Mouse (Mus musculus): ENCODE measurements around the gene Dock9. TPM values are rescaled to one million over a fixed set of nuclear protein-coding genes. Genes with fewer than 3 reads are reported as not detected.
"Not testable (repeated sequence)": the region's sequence is repeated elsewhere in the genome, so short reads cannot be mapped to it uniquely, and the experiment has no call there.

The Dock9 gene
- polyA plus RNA-seq, 1 experiment from 2014 or later: 5.4 TPM

DNA sequence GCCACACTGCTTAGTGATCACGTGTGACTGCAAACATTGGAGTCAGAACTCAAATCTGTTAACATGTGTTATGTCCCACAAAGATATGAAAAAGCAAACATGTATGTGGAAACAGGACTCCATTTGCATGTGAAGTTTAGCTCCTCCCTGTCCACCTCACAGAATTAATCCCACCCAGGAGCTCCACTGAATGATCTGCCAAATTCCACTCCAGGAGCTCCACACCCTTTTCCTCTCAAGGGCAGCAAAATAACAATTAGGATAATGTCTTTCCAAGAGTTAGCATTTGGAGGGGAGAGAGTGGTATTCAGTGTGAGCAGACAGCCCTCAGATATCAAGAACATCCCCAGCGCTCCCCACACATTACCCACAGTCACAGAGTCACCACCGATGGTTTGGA lies 102.9 kb downstream of the Dock9 start:
- ATAC-seq (ENCODE audit: low FRiP score, low read depth): no peak
- no peak overlapping the region for H3K27ac ChIP-seq
- no peak overlapping the region for H3K9ac ChIP-seq
- H3K36me3 ChIP-seq: no peaks in the 10 kb centered on the region
- H3K27me3 ChIP-seq: peaks cover 11% of the 10 kb centered on the region; the same call in 1 of the 2 replicates
- no peak overlapping the region for H3K4me3 ChIP-seq
- H3K4me1 ChIP-seq: peaks cover 35% of the 10 kb centered on the region
- WGBS: 81% methylated on average over 3 of the region's 3 CpGs
- H3K4me2 ChIP-seq (replicated peaks): no peak overlapping the region
- H3K9me3 ChIP-seq: no peaks in the 10 kb centered on the region

DNA sequence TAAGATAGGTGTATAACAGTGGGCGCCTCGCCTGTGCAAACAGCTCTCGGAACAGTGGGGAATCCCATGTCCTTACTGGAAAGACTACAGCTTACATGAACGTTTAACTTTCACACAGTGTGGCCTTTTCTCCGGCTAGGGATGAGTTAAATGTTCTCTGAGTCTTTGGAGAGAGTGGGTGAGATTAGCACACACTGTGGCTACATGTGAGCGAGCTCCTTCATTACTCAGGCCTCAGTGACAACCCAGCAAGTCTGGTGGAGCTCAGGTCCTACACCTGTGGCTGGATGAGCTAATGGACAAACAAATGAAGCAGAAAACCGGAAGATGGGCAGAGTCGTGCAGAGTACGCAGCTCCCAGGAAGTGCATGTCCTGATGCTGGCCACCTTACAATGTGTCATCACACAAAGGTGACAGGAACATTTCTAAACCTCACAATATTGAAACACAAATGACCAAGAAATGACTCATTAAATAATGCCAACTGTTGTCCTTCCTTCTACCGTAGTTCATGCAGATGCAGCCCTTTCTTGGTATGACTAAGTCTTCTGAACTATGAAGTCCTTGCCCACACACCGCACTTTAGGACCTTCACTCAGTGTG lies 103.5 kb downstream of the Dock9 start:
- H3K9ac ChIP-seq: no peak overlapping the region
- no peak for ATAC-seq (ENCODE audit: low FRiP score, low read depth)
- WGBS: 88% methylated on average over 11 of the region's 11 CpGs
- peaks cover 11% of the 10 kb centered on the region; the same call in 1 of the 2 replicates for H3K27me3 ChIP-seq
- H3K9me3 ChIP-seq: no peaks in the 10 kb centered on the region
- no peak overlapping the region for H3K27ac ChIP-seq
- no peak overlapping the region for H3K4me2 ChIP-seq (replicated peaks)
- H3K36me3 ChIP-seq: no peaks in the 10 kb centered on the region
- peaks cover 35% of the 10 kb centered on the region for H3K4me1 ChIP-seq
- H3K4me3 ChIP-seq: no peak overlapping the region

DNA sequence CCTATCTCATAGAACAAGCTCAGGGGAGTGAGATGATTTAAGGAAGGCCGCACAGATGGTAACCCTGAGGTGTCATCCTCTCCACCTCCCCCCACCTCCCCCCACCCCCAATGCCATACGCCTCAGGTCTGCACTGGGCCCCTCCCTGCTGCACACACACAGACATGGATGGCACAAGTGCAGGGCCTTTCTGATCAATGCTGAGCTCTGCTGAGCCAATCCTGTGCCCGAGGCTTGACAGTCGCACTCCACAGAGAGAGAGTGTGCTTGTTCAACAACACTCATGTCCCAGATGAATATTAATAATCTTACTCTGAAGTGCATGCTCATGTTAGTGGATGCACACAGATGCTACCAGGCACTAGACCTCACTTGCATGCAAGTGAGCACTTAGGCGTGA lies 108.0 kb downstream of the Dock9 start:
- H3K27ac ChIP-seq; H3K9ac ChIP-seq; H3K4me2 ChIP-seq (replicated peaks); H3K36me3 ChIP-seq; ATAC-seq (ENCODE audit: low FRiP score, low read depth); H3K4me3 ChIP-seq; H3K27me3 ChIP-seq; H3K9me3 ChIP-seq: not testable (repeated sequence)
- 60% methylated on average over 4 of the region's 5 CpGs for WGBS
- peaks cover 15% of the 10 kb centered on the region for H3K4me1 ChIP-seq

DNA sequence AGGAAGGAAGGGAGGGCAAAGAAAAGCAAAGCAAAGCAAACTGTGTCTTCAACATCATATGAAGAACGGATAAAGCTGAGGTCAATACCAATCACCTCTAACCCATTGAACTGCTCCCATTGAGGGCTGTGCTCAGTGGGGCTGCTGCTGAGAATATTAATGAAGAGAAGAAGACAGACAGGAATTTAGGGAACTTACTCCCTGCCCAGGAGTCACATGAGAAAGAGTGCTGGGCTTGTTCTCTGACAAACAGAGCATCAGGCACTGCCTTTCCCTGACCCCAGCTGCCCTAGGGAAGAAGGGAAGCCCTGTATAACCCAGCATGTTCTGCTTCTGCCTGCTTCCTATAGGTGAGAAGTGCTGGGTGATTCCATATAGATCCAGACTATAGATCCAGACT lies 109.5 kb downstream of the Dock9 start:
- H3K27ac ChIP-seq: no peak overlapping the region
- H3K27me3 ChIP-seq: no peaks in the 10 kb centered on the region
- no peak overlapping the region for H3K4me2 ChIP-seq (replicated peaks)
- no peak overlapping the region for H3K4me3 ChIP-seq
- WGBS: 54% methylated on average over 1 of the region's 1 CpGs
- no peaks in the 10 kb centered on the region for H3K36me3 ChIP-seq
- no peaks in the 10 kb centered on the region for H3K9me3 ChIP-seq
- ATAC-seq (ENCODE audit: low FRiP score, low read depth): no peak
- no peak overlapping the region for H3K9ac ChIP-seq
- H3K4me1 ChIP-seq: peaks cover 15% of the 10 kb centered on the region

DNA sequence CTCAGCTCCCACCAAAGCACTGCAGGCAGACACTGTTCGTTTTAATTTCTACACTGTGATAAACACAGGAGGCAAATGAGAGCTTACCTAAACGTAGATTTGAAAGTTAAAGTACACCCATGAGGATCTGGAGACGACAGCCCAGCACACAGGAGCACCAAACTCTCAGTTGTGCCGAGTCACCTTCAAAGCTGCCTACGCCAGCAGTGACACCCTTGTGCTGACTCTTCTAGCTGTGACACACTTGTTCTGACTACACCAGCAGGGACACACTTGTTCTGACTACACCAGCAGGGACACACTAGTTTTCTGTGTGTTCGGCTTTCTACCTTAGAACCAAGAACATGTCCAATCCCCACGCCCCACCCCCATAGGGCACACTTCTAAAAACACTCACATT lies 110.4 kb downstream of the Dock9 start:
- H3K27me3 ChIP-seq: no peaks in the 10 kb centered on the region
- no peak overlapping the region for H3K27ac ChIP-seq
- no peaks in the 10 kb centered on the region for H3K9me3 ChIP-seq
- H3K4me2 ChIP-seq (replicated peaks): no peak overlapping the region
- H3K36me3 ChIP-seq: no peaks in the 10 kb centered on the region
- no peak overlapping the region for H3K9ac ChIP-seq
- H3K4me3 ChIP-seq: no peak overlapping the region
- no peak for ATAC-seq (ENCODE audit: low FRiP score, low read depth)
- peaks cover 15% of the 10 kb centered on the region for H3K4me1 ChIP-seq
- WGBS: 74% methylated on average over 7 of the region's 7 CpGs

DNA sequence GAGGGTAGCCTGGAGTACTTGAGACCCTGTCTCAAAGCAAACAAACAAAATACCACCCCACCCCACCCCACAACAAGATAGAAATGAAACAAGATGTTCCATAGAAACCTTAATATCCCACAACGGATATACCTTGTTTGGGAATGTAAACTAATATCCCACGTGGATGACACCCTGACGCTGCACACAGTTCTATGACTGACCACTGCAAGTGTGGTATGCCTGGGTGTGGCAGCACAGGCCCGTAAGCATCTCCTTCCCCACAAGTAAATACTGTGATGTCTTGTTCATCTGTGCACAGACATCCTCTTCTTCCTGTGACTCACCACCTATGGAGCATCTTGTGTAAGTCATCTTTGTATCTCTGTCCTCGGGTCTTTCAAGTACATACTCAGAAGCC lies 118.7 kb downstream of the Dock9 start:
- Histone ChIP-seq H3K4me2 (replicated peaks) (no peak overlapping the region), H3K4me3 (no peak overlapping the region), H3K9ac (no peak overlapping the region), H3K27ac (no peak overlapping the region), H3K36me3 (no peaks in the 10 kb centered on the region), H3K4me1 (peaks cover 42% of the 10 kb centered on the region), H3K9me3 (no peaks in the 10 kb centered on the region), H3K27me3 (no peaks in the 10 kb centered on the region)
- ATAC-seq (ENCODE audit: low FRiP score, low read depth): no peak
- 83% methylated on average over 5 of the region's 5 CpGs for WGBS

DNA sequence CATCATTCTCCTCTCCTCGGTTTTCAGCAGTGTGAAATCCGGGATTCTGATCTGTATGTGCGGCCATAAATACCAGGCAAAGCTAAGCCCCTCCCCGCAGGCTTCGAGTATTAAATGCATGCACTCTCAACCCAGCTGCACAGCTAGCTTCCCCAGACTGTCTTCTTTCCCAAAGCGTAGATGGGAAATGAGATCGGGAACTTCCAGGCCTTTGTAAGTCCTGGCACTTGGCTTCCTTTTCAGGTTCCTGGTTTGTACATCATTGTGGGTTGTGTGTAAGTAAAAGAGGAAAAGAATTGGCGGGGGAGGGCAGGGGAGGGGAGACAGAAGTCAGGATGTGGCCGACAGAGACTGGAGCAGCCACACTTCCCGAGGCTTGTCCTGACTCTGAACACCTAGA lies 119.2 kb downstream of the Dock9 start:
- no peaks in the 10 kb centered on the region for H3K36me3 ChIP-seq
- no peaks in the 10 kb centered on the region for H3K9me3 ChIP-seq
- whole genome bisulfite sequencing: 34% methylated on average over 10 of the region's 10 CpGs
- no peak overlapping the region for H3K4me2 ChIP-seq (replicated peaks)
- peak; percentile 58 for ATAC-seq (ENCODE audit: low FRiP score, low read depth)
- no peak overlapping the region for H3K9ac ChIP-seq
- no peak overlapping the region for H3K4me3 ChIP-seq
- H3K4me1 ChIP-seq: peaks cover 42% of the 10 kb centered on the region
- H3K27ac ChIP-seq: peak overlapping the region; percentile 65; the same call in 1 of the 2 replicates
- no peaks in the 10 kb centered on the region for H3K27me3 ChIP-seq

DNA sequence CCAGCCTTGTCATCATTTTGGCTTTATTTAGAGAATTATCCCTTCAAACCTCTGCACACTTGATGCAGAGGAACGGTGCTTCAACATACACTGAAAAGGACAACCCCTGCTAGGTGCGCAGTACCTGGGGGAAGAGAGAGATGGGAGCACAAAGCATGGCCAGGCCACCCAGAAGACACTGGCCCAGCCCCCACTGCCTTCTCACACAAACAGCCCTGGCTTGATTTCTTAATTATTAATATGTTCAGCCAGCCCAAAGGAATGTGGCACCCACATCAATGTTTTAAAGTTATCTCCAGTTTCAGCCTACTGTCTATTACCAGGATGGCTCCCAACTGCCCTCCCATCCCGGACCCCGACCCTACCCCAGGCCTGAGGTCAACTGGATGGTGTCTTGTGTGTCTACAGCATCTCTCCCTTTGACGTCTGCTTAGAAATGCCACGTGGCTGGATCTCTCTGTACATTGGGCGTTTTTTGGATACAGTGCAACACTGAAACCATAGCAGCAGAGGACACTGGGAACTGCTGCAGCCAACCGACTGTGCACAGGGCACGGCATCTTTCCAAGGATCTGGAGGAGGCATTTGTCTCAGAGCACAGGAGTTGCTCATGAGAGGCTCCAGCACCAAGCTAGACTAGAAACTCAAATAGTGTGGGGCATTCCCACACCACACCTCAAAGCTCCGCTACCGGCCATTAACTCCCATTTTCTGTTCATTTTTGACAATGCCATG lies 120.9 kb downstream of the Dock9 start:
- no peaks in the 10 kb centered on the region for H3K36me3 ChIP-seq
- H3K27me3 ChIP-seq: no peaks in the 10 kb centered on the region
- no peak for ATAC-seq (ENCODE audit: low FRiP score, low read depth)
- H3K9ac ChIP-seq: no peak overlapping the region
- peak overlapping the region; percentile 55; the same call in 1 of the 2 replicates for H3K27ac ChIP-seq
- H3K9me3 ChIP-seq: peaks cover 8% of the 10 kb centered on the region
- H3K4me3 ChIP-seq: no peak overlapping the region
- 88% methylated on average over 11 of the region's 11 CpGs for WGBS
- no peak overlapping the region for H3K4me2 ChIP-seq (replicated peaks)
- H3K4me1 ChIP-seq: peaks cover 42% of the 10 kb centered on the region

DNA sequence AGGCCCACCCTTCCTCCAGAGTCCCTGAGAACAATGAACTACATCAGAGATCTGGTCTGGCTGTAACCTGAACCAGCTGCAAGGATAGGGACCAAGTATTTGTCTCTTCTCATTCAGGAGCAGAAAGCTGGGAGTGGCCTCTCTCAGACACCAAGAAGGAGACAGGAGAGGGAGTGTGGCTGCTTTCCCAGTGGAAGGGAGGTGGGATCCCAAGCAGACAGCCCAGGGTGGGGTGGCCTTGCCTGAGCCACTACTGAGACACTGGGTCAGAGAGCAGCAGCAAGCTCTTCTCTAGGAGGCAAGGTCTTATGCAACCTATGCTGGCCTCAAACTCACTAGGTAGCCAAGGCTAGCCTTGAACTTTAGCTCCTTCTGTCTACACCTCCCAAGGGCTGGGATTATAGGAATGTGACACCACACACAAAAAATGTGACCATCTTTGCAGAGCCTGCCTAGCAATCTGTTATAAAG lies 121.5 kb downstream of the Dock9 start:
- peak; percentile 34; the same call in 1 of the 2 replicates for ATAC-seq (ENCODE audit: low FRiP score, low read depth)
- peaks cover 8% of the 10 kb centered on the region for H3K9me3 ChIP-seq
- H3K4me3 ChIP-seq: no peak overlapping the region
- no peak overlapping the region for H3K9ac ChIP-seq
- no peaks in the 10 kb centered on the region for H3K27me3 ChIP-seq
- H3K36me3 ChIP-seq: no peaks in the 10 kb centered on the region
- peak overlapping the region; percentile 55; the same call in 1 of the 2 replicates for H3K27ac ChIP-seq
- H3K4me1 ChIP-seq: peaks cover 42% of the 10 kb centered on the region
- H3K4me2 ChIP-seq (replicated peaks): no peak overlapping the region

DNA sequence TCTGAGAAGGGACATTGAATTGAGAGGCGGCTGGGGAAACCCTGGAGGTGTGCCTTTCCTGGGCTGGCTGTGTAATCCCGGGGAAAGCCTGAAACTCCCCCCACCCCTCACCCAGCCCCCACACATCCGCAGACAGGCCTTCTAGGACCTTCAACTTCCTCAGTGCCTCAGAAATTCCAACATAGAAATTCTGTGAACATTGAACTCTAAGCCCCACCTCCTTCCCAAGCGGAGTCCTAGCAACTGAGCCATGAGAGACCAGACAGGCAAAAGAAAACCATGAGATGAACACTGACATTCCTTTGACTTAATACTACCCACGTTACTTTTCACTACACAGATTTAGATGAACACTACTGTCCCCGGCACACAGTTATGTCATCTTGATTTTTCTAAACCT lies 122.1 kb downstream of the Dock9 start:
- H3K27ac ChIP-seq: peak overlapping the region; percentile 48
- no peaks in the 10 kb centered on the region for H3K36me3 ChIP-seq
- 27% methylated on average over 6 of the region's 6 CpGs for WGBS
- H3K27me3 ChIP-seq: no peaks in the 10 kb centered on the region
- no peak overlapping the region for H3K4me3 ChIP-seq
- ATAC-seq (ENCODE audit: low FRiP score, low read depth): peak; percentile 45
- peaks cover 42% of the 10 kb centered on the region for H3K4me1 ChIP-seq
- H3K4me2 ChIP-seq (replicated peaks): no peak overlapping the region
- peaks cover 8% of the 10 kb centered on the region for H3K9me3 ChIP-seq
- no peak overlapping the region for H3K9ac ChIP-seq

DNA sequence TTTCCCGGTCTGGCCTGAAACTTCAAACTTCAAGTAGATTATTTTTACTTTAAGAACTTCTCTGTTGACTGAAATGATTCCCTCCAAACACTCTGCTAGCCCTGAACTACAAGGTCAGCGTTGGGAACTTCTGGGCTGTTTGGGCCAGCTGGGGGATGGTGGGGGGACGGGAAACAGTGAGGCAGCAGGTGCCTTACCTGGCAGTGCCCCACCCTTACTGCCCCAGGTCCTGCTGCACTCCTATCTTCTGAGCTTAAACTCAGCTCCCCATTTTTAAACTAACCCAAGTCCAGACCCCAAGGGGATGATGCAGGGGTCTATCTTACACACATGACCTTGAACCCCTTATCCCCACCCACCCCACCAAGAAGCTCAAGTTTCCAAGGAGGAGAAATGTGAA lies 122.5 kb downstream of the Dock9 start:
- Histone ChIP-seq H3K27ac (no peak overlapping the region; the same call in 1 of the 2 replicates), H3K36me3 (no peaks in the 10 kb centered on the region), H3K4me3 (no peak overlapping the region), H3K9me3 (peaks cover 8% of the 10 kb centered on the region), H3K4me1 (peaks cover 42% of the 10 kb centered on the region), H3K27me3 (no peaks in the 10 kb centered on the region), H3K4me2 (replicated peaks) (no peak overlapping the region), H3K9ac (no peak overlapping the region)
- 0 out of 2 replicates have a peak, but pooled peaks have one; percentile 10 for ATAC-seq (ENCODE audit: low FRiP score, low read depth)
- 51% methylated on average over 3 of the region's 3 CpGs for WGBS

DNA sequence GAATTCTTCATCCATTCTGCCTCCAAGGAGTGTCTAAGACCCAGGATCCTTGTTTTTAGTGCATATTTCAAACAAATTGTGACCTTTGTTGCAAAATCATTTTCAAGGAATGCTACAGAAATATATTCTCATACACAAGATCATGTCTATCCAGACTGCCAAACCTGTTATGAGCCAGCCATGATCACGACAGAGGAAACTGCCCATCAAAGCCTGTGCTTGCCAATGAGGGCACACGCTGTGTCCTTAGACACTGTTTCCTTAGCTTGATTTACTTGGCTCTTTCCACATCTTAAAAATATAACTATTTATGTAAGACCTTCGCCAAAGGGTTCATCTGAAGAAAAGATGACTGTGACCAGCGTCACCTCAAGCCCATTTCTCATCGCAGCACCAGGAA lies 127.6 kb downstream of the Dock9 start:
- H3K9me3 ChIP-seq: peaks cover 8% of the 10 kb centered on the region
- H3K9ac ChIP-seq: no peak overlapping the region
- no peak for ATAC-seq (ENCODE audit: low FRiP score, low read depth)
- no peaks in the 10 kb centered on the region; the same call in 1 of the 2 replicates for H3K36me3 ChIP-seq
- H3K27me3 ChIP-seq: no peaks in the 10 kb centered on the region
- WGBS: 87% methylated on average over 5 of the region's 5 CpGs
- peaks cover under 1% of the 10 kb centered on the region; the same call in 1 of the 2 replicates for H3K4me1 ChIP-seq
- H3K27ac ChIP-seq: no peak overlapping the region
- H3K4me2 ChIP-seq (replicated peaks): no peak overlapping the region
- H3K4me3 ChIP-seq: no peak overlapping the region

Data from limb, embryonic 13.5 days (tissue).